Mouse (Mus musculus) frontal cortex, adult 2 months (tissue): ENCODE measurements at regions not wholly inside any gene's neighbourhood (a gene's known extent, or its start where the extent isn't known, plus 50 kb on each side); places are given as distances from the start of the nearest gene placed in this dataset.

Experiments
- DNase-seq, 2 experiments: peaks; one replicate each; pipeline ENCODE4 v3.0.0; 2022; ENCODE audit warnings: low spot score in 1 of 2; ENCODE audit errors: extremely low spot score in 1 of 2

DNA sequence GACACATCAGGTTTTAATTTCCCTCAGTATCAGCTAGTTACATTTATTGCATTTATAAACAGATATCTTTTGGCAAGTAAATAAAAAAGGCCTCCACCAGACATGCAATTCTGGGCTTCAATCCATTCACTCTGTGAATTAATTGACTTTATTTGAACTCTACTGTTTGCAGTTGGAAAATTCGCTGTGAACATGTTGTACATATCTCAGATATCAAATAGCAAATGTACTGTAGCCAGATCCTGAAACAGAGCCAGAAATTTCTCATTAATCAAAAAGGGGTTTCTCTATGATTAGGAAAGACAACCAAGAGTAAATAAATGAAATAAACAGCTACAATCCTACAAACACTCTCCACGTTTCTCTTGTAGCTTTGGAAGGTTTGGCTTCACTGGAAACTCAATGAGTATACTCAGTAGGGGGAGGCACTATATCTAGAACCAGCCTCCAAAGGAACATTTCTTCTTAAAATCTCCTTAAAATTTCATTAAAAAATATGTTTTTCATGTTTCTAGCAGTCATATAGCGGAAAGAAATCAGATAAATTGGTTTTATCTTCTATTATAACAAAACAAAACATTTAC, 211.8 kb upstream of the Gm10192 start:
- DNase-seq: no peak

DNA sequence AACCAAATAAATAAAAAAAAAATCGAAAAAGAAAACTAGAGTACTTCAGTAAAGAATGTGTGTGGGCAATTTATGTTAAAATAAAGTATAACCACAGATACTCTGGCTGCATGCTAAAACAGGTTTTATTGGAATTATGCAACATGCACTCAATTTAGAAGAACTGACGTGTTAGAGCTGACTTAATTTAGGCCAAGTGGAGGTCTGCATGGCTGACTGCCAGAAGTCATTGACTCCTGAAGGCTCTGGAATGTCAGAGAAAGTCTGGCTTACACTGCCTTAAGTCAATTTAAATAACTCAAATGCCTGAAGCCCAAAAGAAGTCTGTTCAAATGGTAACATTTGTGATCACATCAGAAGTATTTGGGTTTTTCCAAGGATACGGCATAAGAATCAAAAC, 198.1 kb upstream of the Gm10192 start:
- no peak for DNase-seq

DNA sequence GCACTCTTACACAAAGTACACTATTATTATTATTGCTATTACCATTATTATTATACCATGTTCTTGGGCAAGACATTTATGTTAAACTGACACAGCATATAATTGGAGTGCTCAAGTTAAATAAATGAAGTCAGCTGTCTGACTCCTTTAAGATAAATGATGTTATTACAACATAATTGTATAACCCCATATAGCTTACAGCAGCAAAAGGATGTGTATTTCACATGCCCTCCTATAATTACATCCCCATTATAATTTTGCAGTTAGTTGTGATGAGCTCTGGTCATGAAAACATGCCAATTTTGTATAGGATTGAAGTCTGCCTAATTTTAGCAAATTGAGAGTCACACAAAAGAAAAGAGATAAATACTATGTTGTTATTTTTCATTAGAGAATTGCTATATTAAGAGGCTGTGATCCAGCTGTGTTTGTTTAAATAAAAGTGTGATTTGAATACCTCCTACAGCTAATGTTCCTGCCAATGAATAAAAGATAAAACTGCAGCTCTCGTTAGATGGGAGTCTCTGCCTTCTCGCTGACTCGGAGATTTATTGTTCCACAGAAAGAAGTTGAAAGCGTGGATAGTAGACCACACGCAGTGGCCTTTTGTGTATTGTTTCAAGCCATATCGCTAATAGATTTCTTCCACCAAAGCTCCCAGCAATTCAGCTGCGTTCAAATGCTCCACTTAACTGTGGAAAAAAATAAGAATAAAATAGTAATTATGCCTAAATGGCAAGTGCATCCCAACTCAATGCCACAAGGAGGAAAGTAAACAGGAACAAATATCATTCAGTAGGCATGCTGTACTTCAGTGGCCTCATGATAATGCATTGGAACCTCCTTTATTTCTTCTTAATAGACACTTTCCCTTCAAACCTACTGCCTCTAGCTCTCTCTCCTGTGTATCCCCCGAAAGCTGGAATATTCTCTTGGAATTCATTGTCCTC, 194.9 kb upstream of the Gm10192 start:
- no peak for DNase-seq

DNA sequence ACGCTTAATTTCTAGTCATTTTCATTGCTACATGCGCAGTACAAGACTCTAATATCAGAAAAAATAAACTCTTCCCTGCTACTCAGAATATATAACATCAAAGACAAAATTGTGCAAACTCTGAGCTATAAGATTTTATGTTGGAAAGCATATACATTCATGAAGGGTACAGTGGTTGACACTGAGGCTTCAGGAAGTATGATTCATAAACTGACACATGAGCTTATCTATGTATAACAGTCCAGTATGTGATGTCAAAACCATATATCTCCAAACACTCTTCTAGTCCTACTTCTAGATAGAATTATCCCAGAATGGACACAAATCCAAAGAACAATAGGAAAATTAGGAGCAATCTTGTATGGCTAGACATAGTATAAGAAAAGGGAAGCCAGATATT, 177.5 kb upstream of the Gm10192 start:
- DNase-seq: no peak

DNA sequence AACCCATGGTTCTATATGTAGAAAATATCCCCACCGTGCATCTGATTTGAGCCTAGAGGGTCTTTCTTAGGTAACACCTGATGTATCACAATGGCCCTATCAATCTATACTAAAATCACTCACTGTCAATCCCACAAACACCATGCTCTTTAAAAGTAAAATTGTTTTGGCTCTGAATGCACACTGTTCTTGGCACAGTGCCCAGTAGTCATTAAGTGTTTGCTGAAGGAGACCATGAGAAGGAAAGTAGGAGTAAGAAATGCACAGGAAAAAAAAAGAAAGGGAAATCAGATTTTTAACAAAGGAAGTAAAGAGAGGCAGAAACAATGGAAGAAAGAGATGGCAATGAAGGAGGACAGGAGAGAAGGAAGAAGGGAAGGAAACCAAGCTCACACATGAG, 175.0 kb upstream of the Gm10192 start:
- no peak for DNase-seq

DNA sequence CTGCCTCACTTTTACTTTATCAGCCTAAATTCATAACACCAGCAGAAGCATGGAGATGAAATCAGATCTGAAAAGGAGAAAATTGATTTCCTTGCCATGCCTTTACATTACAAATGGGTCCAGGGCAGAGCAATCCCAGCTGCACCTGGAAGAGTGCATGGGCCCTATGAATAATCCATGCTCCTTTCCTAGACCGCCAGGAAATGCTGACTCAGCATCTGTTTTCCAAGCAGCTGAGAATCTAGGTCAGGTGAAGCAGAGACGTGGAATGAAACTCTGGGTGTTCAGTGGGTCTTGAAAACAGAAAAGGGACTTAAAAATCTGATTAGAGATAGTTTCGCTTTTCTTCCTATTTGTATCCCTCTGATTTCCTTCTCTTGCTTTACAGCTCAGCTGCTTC, 163.8 kb upstream of the Gm10192 start:
- DNase-seq: peak in 1 of 2 experiments; percentile 15

DNA sequence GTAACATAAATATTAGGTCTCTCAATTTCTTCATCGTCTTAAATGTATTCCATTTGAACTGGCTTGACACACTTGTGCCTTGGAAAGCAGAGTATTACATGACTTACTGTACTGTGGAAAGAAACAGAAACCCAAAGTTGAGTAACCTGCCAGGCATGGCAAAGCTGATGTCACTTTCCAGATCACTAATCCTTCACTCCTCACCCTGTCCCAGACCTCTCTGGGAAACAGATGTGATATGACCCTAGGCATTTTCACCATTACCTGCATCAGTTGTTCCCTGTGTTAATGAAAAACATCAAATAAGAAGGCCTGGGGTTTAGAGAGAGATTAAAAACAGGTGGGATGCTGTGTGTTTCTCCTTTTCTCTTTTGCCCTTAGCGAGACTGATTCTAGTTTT, 161.4 kb upstream of the Gm10192 start:
- DNase-seq: no peak

DNA sequence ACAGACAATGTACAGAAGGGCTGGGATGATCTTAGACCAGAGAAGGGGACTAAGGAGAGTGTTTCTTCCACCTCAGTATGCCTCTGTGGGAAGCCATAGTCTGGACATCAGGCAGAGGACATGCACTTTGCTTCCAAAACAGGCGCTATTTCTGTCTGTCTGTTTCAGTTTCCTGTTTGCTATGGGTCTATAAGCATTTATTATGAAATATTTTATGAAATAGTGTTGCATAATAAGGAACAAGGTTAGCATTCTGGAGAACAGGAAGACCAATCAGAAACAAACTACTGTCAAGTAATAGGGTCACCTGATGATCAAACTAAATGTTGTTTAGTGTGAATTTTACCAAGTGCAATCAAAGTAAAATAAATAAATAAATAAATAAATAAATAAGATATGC, 160.4 kb upstream of the Gm10192 start:
- no peak for DNase-seq
